Mouse (Mus musculus) lung, embryonic 15.5 days (tissue): ENCODE data around the gene Crcp. TPM values are rescaled to one million over a fixed set of nuclear protein-coding genes. Genes with fewer than 3 reads are reported as not detected.

ENCODE experiments used
- ATAC-seq: fragments of 200-750 bp; cut with Nextera tagmentation; 2 replicates; pipeline ENCODE4 v1.8.0; 2017; ENCODE audit warnings: moderate number of reproducible peaks, borderline replicate concordance; ENCODE audit not compliant: low FRiP score, low TSS enrichment; ENCODE audit errors: extremely low read depth
- H3K27ac ChIP-seq: fragments of 300-500 bp; sonication (generic); 2 replicates; pipeline ENCODE4 v1.5.1; 2015; ENCODE audit warnings: moderate library complexity, mild to moderate bottlenecking, inconsistent platforms
- H3K27me3 ChIP-seq: fragments of 300-500 bp; sonication (generic); 2 replicates; pipeline ENCODE4 v1.6.1; 2015; ENCODE audit warnings: inconsistent platforms
- H3K36me3 ChIP-seq: fragments of 300-500 bp; sonication (generic); 2 replicates; pipeline ENCODE4 v1.6.1; 2015; ENCODE audit warnings: inconsistent platforms
- H3K4me1 ChIP-seq: fragments of 300-500 bp; sonication (generic); 2 replicates; pipeline ENCODE4 v1.6.1; 2015; ENCODE audit warnings: inconsistent platforms
- H3K4me2 ChIP-seq: fragments of 300-500 bp; sonication (generic); 2 replicates; pipeline ENCODE4 v1.6.1; 2015; ENCODE audit warnings: inconsistent platforms, mild to moderate bottlenecking, moderate library complexity
- H3K4me3 ChIP-seq: fragments of 300-500 bp; sonication (generic); 2 replicates; pipeline ENCODE4 v1.5.1; 2015; ENCODE audit warnings: mild to moderate bottlenecking, inconsistent platforms
- H3K9ac ChIP-seq: fragments of 300-500 bp; sonication (generic); 2 replicates; pipeline ENCODE4 v1.6.1; 2015; ENCODE audit warnings: inconsistent platforms
- H3K9me3 ChIP-seq: fragments of 300-500 bp; sonication (generic); 2 replicates; pipeline ENCODE4 v1.6.1; 2016; ENCODE audit warnings: inconsistent platforms
- WGBS: fragments of 180-500 bp; shearing (Covaris S2); methylation state at CpG from one replicate; pipeline ENCODE4 v1.1.7; 2015; 5-methylcytosine and 5-hydroxymethylcytosine counted together
- polyA plus RNA-seq: library from polyadenylated mRNA; unstranded; fragments of >200 nt; fragmentation: Nextera tagmentation; extraction: Ambion mirVana; gene quantifications from 2 replicates; pipeline ENCODE4 v1.2.1, GENCODE M21; 2015

Gene Crcp
- polyA plus RNA-seq, 1 experiment from 2014 or later: 40.1 TPM

DNA sequence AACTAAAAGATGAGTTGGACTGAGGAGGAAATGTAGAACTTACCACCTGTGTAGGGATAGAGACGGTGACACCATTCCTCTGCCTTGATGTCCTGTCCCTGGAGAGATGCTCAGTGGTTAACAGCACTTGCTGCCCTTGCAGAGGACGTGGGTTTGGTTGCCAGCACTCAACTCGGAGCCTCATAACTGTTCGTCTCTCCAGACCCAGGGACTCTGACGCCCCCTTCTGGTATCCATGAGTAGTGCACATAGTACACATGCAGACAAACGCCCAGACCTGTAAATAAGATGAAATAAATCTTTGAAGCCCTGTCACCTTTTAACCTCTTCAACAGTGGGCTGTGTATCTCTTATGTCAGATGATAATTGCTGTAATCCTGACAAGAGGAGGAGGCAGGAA is 17.9 kb downstream of the Crcp start:
- H3K9ac ChIP-seq: no peak overlapping the region
- peaks cover 48% of the 10 kb centered on the region for H3K36me3 ChIP-seq
- ATAC-seq: no peak
- H3K4me1 ChIP-seq: no peaks in the 10 kb centered on the region
- H3K4me2 ChIP-seq: no peak overlapping the region
- WGBS: 72% methylated on average over 6 of the region's 6 CpGs
- no peaks in the 10 kb centered on the region for H3K27me3 ChIP-seq
- H3K9me3 ChIP-seq: no peaks in the 10 kb centered on the region
- H3K4me3 ChIP-seq: no peak overlapping the region
- no peak overlapping the region for H3K27ac ChIP-seq

GRCm38 (mm10) chr5:130048786-130049520 is 19.9 kb downstream of the Crcp start:
- Histone ChIP-seq H3K4me2 (no peak overlapping the region), H3K9me3 (no peaks in the 10 kb centered on the region), H3K9ac (no peak overlapping the region), H3K4me3 (no peak overlapping the region), H3K27ac (no peak overlapping the region), H3K4me1 (no peaks in the 10 kb centered on the region), H3K27me3 (no peaks in the 10 kb centered on the region), H3K36me3 (peaks cover 39% of the 10 kb centered on the region)
- 63% methylated on average over 15 of the region's 15 CpGs for WGBS
- no peak for ATAC-seq

- ATAC-seq: no peak
- H3K36me3 ChIP-seq: peaks cover 39% of the 10 kb centered on the region
- H3K9me3 ChIP-seq: no peaks in the 10 kb centered on the region
- H3K9ac ChIP-seq: no peak overlapping the region
- H3K4me2 ChIP-seq: no peak overlapping the region
- H3K4me3 ChIP-seq: no peak overlapping the region
- no peak overlapping the region for H3K27ac ChIP-seq
- H3K4me1 ChIP-seq: no peaks in the 10 kb centered on the region
- WGBS: 68% methylated on average over 6 of the region's 6 CpGs
- H3K27me3 ChIP-seq: no peaks in the 10 kb centered on the region
These were observed 21.3 kb downstream of the Crcp start for GRCm38 (mm10) chr5:130050416-130050815.

DNA sequence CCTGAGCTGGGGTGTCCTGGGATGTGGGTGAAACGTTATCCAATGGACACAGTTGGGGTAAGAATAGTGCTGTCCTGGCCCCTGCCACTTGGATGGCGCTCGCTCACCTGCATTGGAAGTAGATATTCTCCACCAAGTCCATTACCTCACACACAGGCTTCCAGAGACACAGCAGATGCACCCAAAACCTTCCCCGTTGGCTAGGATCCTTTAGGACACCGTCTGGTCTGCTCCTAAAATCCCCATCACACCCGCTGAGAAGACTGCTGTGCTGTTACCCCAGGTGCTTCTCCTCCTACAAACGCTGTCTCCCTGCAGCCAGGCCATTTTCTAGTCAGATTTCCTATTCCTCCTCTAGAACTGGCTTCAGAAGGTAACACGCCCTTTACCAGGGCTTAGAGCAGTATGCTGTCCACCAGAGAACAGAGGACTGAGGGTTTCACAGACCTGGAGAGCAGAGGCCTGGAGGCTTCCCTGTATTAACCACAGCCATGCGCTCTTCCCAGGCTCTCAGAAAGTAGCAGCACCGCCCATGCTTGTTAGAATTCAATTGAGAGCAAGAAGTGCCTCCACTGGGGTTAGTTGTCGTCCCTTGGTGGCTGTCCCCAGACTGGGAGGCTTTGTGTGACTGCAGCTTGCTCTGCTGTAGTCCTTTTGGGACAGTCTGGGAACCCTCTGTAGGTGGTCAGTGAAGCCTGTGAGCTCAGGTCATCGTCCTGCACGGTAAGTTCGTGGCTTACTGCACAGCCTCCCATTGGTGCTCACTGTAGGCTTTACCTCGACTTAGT is 22.2 kb downstream of the Crcp start:
- H3K9ac ChIP-seq: no peak overlapping the region
- no peak for ATAC-seq
- H3K36me3 ChIP-seq: peaks cover 37% of the 10 kb centered on the region

GRCm38 (mm10) chr5:130052510-130052909 is 23.4 kb downstream of the Crcp start:
- 83% methylated on average over 5 of the region's 5 CpGs for WGBS
- Histone ChIP-seq H3K27ac (no peak overlapping the region), H3K4me3 (no peak overlapping the region), H3K4me2 (no peak overlapping the region), H3K4me1 (no peaks in the 10 kb centered on the region), H3K36me3 (peaks cover 25% of the 10 kb centered on the region), H3K27me3 (no peaks in the 10 kb centered on the region), H3K9me3 (no peaks in the 10 kb centered on the region), H3K9ac (no peak overlapping the region)
- no peak for ATAC-seq

More for the DNA sequence above, 22.2 kb downstream of the Crcp start:
- Histone ChIP-seq H3K4me2 (no peak overlapping the region), H3K4me1 (no peaks in the 10 kb centered on the region), H3K27me3 (no peaks in the 10 kb centered on the region), H3K4me3 (no peak overlapping the region), H3K9me3 (no peaks in the 10 kb centered on the region), H3K27ac (no peak overlapping the region)
- WGBS: 87% methylated on average over 15 of the region's 15 CpGs

- H3K9ac ChIP-seq: no peak overlapping the region
- peaks cover 22% of the 10 kb centered on the region for H3K36me3 ChIP-seq
- no peaks in the 10 kb centered on the region for H3K4me1 ChIP-seq
- H3K4me3 ChIP-seq: no peak overlapping the region
- no peak overlapping the region for H3K4me2 ChIP-seq
- no peak overlapping the region for H3K27ac ChIP-seq
- 86% methylated on average over 6 of the region's 6 CpGs for WGBS
- H3K9me3 ChIP-seq: no peaks in the 10 kb centered on the region
- H3K27me3 ChIP-seq: no peaks in the 10 kb centered on the region
- ATAC-seq: no peak
These were observed 23.9 kb downstream of the Crcp start for GRCm38 (mm10) chr5:130052955-130053354.

DNA sequence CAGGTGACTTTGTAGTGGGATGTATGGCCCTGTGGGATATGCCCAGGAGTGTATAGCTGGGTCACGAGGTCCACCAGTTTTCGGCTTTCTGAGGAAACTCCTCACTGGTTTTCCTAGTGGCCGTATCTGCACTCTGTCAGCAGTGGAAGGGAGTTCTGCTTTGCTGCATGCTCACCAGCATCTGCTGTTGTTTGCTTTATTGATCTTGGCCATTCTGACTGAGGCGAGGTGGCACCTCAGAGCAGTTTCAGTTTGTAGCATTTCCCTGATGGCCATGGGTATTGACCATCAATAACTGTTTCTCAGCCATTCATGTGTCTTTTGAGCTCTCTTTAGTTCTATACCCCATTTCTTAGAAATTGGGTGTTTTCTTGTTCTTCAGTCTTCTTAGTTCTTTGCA is 26.6 kb downstream of the Crcp start:
- 97% methylated on average over 4 of the region's 4 CpGs for WGBS
- Histone ChIP-seq H3K9ac (no peak overlapping the region), H3K36me3 (peaks cover 11% of the 10 kb centered on the region; the same call in 1 of the 2 replicates), H3K27me3 (no peaks in the 10 kb centered on the region), H3K4me1 (no peaks in the 10 kb centered on the region), H3K9me3 (no peaks in the 10 kb centered on the region), H3K27ac (no peak overlapping the region), H3K4me3 (no peak overlapping the region), H3K4me2 (no peak overlapping the region)
- no peak for ATAC-seq

- Histone ChIP-seq H3K4me2 (no peak overlapping the region), H3K36me3 (peaks cover 5% of the 10 kb centered on the region; the same call in 1 of the 2 replicates), H3K27me3 (no peaks in the 10 kb centered on the region), H3K4me3 (no peak overlapping the region), H3K4me1 (no peaks in the 10 kb centered on the region), H3K9me3 (no peaks in the 10 kb centered on the region), H3K27ac (no peak overlapping the region), H3K9ac (no peak overlapping the region)
- WGBS: 91% methylated on average over 2 of the region's 2 CpGs
- no peak for ATAC-seq
These were observed 27.2 kb downstream of the Crcp start for GRCm38 (mm10) chr5:130056303-130056702.

DNA sequence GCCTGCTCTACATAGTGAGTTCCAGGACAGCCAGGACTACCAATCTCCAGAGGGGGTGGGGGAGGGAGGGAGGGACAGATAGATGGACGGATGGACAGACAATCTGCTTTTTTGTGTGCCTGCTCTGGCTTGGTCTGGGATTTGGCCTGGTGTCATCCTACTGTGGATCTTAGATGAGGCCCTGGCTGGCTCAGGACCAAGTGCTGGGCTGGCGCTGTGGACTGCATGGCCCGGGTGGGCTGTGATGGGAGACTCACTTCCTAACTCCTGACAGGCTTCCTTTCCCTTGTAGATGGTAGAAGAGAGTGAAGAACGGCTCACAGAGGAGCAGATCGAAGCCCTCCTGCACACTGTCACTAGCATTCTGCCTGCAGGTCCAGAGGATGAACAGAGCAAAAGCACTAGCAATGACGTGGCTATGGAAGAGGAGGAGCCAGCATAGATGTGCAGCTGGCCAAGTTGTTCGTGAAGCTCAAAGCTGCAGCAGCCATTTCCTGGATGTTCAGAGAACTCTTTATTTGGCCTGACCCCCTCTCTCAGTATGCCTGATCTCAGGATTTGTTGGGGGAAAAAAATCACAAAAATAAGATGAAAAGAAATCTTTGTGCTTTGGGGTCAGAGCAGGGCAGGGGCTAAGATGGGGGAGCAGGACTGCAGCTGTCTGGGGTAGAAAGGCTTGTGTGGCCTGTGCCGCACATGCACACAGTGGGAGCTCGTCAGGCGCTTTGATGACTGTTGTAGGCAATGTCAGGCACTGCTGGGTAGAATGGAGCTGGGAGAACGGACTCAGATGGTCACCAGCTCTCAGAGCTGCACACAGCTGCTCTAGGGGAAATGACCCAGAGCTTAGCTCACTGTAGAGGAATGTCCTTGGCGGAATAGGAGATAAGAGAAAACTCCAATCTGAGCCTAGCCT is 30.6 kb downstream of the Crcp start:
- no peak overlapping the region for H3K9ac ChIP-seq
- H3K4me2 ChIP-seq: no peak overlapping the region
- no peaks in the 10 kb centered on the region for H3K36me3 ChIP-seq
- no peaks in the 10 kb centered on the region for H3K4me1 ChIP-seq
- no peak overlapping the region for H3K4me3 ChIP-seq
- ATAC-seq: peak; percentile 41; the same call in 1 of the 2 replicates
- no peaks in the 10 kb centered on the region for H3K9me3 ChIP-seq
- no peaks in the 10 kb centered on the region for H3K27me3 ChIP-seq
- H3K27ac ChIP-seq: 0 out of 2 replicates have a peak overlapping the region, but pooled peaks have one; percentile 5
- WGBS: 71% methylated on average over 12 of the region's 12 CpGs

- Histone ChIP-seq H3K9me3 (no peaks in the 10 kb centered on the region), H3K27ac (no peak overlapping the region), H3K4me1 (no peaks in the 10 kb centered on the region), H3K9ac (no peak overlapping the region), H3K4me2 (no peak overlapping the region), H3K4me3 (no peak overlapping the region), H3K36me3 (no peaks in the 10 kb centered on the region), H3K27me3 (no peaks in the 10 kb centered on the region)
- WGBS: 81% methylated on average over 4 of the region's 4 CpGs
- no peak for ATAC-seq
These were observed 31.2 kb downstream of the Crcp start for GRCm38 (mm10) chr5:130060329-130060665.

DNA sequence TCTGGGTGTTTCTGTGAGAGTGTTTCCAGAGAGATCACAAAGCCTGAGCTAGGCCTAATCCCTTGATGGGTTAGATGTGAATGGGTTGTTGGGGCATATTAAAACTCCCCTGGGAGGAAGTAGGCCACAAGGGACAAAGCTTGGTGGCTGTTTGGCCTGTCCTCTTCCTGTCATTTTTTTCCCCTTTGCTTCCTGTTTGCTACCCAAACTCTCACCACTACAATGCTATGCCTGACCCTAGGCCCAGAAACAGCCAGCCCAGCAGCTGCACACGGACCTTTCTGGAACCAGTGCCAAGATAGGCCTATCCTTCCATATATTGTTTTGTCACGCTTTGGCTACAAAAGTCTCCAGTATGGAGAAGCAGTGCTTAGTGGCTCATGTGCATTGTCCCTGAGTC is 33.0 kb downstream of the Crcp start:
- Histone ChIP-seq H3K36me3 (no peaks in the 10 kb centered on the region), H3K9me3 (no peaks in the 10 kb centered on the region), H3K27ac (peak overlapping the region; percentile 55), H3K27me3 (no peaks in the 10 kb centered on the region), H3K9ac (no peak overlapping the region), H3K4me1 (no peaks in the 10 kb centered on the region), H3K4me2 (no peak overlapping the region), H3K4me3 (no peak overlapping the region)
- no peak for ATAC-seq
- WGBS: 40% methylated on average over 2 of the region's 2 CpGs
